Mouse (Mus musculus) cortical plate, adult 2 months (tissue): ENCODE measurements around the gene Nsun7.

ENCODE experiments used
- CTCF ChIP-seq: fragments of 200-500 bp; IDR thresholded peaks from 2 replicates; pipeline ENCODE4 v1.5.1; 2011; ENCODE audit warnings: mild to moderate bottlenecking, control low read depth, low read length; ENCODE audit not compliant: insufficient read depth; ENCODE audit errors: extremely low read depth
- POLR2A ChIP-seq: fragments of 200-500 bp; IDR thresholded peaks from 2 replicates; pipeline ENCODE4 v1.6.1; 2011; ENCODE audit warnings: mild to moderate bottlenecking, low read length, control low read depth; ENCODE audit not compliant: insufficient read depth; ENCODE audit errors: extremely low read depth

DNA sequence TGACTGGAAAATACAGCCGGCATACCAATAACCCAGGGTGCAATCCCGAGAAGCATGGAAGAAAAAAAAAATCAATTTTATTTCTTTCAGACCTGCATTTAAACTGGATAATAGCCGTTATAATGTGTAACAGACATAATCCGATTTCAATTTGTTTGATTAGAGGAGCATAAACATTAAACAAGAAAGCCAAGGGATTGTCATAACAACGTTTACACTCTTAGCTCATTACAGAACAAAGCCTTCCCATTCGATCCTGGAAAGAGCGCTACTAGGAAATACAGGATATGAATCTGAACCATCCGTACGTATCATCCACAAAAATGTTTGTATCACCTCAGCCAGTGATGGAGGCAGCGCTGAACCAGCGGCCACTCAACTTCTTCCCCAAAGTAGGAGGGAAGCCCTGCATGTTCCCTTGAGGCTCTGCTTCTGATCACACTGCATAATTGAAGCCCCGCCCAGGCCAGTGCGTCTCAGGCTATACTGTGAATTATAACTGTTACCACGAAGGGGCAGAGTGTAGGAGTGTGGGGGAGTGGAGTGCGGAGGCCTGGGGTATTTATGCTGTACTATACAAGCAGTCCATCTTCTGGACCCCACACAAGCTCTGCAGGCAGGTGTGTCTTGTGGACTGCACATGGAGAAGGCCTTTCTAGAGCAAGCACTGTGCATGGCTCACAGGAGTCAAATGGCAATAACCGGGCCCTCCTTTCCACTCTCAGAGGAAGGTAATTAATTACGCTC is 80.8 kb downstream of the Nsun7 start:
- TF ChIP-seq POLR2A (no peak), CTCF (no peak)
